Mouse (Mus musculus): ENCODE measurements around the gene Ndufa10.

DNA sequence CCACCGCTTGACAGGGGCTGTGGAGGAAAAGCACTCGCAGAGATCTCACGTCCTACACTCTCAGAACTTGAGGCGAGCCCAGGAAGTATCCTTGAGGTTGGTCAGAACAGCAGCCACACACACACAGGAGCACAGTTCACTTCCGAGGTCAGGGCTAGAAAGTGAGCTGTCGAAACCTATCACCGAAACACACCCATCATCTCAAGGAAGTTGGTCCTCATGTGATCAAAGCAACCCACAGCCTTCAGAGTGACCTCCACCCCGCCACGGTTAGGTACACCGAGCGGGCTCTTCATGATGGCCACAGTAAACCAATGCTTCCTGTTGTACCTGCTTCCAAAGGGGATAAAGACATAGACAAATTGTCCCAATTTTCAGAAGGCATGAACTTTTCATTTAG, 41.7 kb upstream of the Ndufa10 start:
- TF ChIP-seq CTCF (IDR thresholded peaks at IDR 0.05; ENCODE audit: borderline replicate concordance, control insufficient read depth, extremely low read depth, insufficient read depth, low read length, poor library complexity) (no peak), POLR2A (IDR thresholded peaks at IDR 0.05; ENCODE audit: control insufficient read depth, extremely low read depth, insufficient read depth, low read length, poor library complexity) (no peak)

Measured in thymus, adult 2 months (tissue).